Mouse (Mus musculus): ENCODE measurements at regions not wholly inside any gene's neighbourhood (a gene's known extent, or its start where the extent isn't known, plus 50 kb on each side); places are given as distances from the start of the nearest gene placed in this dataset.
A peak's percentile ranks its signal among the peaks of the same experiment; 100 is the strongest.

DNA sequence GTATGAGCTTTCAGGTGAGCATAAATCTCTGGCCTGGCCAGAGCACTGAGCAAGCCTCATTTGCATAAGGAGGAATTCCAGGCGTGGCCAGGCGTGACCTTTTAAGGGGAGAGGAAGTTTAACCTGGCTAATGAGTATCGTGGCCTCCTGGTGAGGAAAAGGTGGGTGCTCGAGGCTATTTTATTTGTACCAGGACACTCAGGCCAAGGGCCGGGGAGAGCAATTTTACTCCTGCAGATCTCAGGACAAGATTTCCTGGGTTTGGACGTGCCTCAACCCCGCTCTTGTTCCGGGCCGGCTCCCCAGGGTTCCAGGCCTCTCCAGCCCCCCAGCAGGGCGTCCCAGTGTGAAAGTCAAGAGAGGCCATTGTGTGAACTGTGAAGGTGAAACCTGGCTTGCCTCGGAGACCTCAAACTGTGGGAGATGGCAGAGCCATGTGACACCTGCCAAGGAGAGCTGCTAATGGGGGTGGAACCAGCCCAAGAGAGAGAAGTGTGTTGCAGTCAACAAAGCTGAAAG is 54.3 kb upstream of the Hs6st1 start:
- DNase-seq (ENCODE audit: low spot score): no peak

DNA sequence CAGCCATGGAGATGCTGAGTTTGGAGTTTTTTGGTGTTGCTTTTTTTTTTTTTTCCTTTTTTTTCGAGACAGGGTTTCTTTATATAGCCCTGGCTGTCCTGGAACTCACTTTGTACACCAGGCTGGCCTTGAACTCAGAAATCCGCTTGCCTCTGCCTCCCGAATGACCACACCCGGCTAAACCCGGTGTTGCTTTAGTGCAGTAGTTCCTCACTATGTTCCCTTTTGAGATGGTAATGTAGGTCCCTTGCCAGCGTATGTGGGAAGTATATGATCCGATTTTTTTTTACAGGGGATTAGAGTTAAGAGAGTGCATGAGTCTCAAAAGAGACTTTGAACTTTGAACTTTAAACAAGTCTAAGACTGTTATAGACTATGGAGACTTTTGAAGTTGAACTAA is 53.8 kb upstream of the Hs6st1 start:
- no peak for DNase-seq (ENCODE audit: low spot score)

DNA sequence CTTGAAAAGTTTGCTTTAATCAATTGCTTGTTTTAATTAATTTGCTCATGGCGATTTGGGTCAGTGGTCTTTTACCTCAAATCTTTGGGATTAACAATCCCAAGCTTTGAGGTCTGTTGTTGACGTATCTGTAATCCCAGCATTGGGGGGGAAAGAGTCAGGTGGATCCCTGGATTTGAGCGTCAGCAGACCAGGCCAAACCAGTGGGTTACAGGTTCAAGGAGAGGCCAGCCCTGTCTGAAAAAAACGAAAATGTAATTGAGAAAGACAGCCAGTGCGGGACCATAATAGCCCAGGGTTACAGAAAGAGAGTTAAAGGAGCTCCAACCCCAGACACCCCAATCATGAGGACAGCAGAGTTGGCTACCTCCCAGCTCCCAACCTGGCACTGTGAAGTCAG is 53.0 kb upstream of the Hs6st1 start:
- no peak for DNase-seq (ENCODE audit: low spot score)

DNA sequence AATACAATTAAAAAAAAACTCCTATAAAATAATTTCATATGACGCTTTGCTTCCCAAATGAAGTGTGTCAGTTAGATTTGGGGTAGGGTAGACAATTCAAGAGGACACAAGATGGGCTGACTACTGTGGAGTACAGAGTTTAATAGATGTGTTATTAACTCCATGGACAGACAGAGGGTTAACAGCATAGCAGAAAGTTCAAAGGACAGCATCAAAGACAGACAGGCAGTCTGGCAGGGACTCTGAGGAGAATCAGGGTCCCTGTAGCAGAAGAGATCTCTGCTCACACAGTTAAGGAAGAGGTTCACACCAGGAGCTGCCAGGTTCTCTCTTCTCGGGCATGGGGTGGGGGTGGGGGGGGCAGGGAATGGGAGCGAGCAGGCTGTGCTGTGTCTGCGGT is 51.6 kb upstream of the Hs6st1 start:
- no peak for DNase-seq (ENCODE audit: low spot score)

DNA sequence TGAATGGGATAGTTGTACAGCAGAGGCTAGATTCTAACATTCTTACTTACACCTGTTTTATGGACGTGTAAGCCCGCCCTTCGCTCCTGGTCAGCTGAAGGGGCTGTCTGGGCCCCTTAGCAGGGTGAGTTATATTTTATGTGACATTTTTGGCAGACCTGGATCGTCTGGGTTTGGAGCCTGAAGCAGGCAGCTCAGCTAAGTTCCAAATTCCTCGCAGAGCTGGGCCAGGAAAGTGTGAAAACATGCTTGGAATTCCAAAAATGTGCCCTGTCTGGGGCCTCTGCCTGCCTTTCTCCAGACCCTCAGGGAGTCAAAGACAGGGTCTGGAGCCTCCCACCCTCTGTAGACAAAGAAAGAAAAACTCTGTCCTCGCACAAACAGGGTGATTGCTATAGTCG is 51.1 kb upstream of the Hs6st1 start:
- DNase-seq (ENCODE audit: low spot score): peak; percentile 38

DNA sequence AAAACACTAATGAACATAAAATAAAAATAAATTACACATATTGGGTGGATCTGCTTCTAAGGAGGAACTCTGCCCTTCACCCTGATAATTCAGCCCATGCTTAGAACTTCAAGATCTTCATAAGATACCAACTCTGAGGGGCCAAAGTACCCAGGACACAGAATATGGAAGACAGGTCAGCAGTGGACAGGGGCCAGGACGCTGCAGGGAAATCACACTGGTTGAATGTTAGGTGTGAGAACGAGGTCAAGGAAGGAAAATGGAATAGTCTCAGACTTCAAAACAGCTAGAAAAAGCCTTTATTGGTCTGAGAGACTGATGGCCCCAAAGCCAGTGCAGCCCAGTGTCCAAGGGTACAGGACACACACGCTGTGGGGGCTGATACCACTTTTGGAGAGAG is 50.5 kb upstream of the Hs6st1 start:
- DNase-seq (ENCODE audit: low spot score): no peak

Data from retina, embryonic 14.5 days (tissue).